Mouse (Mus musculus) liver (tissue): ENCODE measurements at regions not wholly inside any gene's neighbourhood (a gene's known extent, or its start where the extent isn't known, plus 50 kb on each side); places are given as distances from the start of the nearest gene placed in this dataset.

ENCODE experiments used
- DNase-seq: peaks from one replicate; pipeline ENCODE4 v3.0.0-alpha.2; 2020; ENCODE audit warnings: mixed read lengths

DNA sequence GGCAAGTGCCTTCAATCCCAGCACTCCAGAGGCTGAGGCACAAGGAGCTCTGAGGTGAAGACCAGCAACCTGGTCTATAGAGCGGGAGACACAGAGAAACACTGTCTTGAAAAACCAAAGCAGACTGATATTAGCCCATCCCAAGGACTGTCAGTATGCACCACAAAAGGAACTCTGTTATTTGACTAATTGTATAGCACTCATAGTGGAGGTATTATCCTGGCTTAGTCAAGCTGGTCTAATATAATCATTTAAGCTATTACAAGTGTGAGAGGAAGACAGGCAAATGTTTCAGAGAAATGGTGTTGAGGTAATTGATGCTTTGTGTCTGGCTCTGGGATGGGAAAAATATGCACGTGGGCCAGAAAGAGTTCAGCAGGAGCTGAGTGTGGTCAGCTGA lies 121.3 kb upstream of the Vegfc start:
- no peak for DNase-seq

DNA sequence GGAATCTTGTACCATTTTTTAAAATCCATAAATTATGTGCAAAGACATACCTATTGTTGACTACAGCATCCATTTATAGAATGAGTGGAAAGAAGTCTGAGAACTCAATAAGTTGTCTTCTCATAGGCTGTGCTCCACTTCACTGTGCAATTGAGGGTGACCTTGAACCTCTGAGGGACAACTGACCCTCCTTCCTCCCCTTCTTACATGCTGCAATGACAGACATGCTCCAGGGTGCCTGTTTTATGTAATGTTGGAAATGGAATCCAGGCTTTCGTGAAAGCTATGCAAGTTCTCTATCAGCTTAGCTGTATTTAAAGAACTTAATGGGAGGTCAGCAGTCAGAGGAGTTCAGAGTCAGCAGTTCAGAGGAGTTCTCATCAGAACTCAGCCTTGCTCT lies 118.9 kb upstream of the Vegfc start:
- no peak for DNase-seq

GRCm38 (mm10) chr8:53962993-53963392 lies 114.4 kb upstream of the Vegfc start:
- DNase-seq = no peak

DNA sequence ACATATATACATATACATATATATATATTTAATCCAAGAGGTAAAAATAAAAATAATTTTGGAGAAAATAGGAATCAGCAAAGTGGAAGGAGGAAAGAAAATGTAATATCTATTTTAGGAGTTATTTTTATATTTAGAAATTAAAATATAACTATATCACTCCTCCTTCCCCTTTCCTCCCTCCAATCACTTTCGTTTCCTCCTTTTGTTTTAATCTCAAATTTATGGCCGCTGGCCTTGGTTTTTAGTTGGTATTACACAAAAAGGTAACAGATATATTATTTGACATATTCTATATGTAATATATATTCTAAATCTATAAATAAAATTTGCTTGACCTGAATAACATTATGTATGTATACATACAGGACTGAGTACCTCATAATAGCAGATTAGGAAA lies 93.1 kb upstream of the Vegfc start:
- DNase-seq = no peak

DNA sequence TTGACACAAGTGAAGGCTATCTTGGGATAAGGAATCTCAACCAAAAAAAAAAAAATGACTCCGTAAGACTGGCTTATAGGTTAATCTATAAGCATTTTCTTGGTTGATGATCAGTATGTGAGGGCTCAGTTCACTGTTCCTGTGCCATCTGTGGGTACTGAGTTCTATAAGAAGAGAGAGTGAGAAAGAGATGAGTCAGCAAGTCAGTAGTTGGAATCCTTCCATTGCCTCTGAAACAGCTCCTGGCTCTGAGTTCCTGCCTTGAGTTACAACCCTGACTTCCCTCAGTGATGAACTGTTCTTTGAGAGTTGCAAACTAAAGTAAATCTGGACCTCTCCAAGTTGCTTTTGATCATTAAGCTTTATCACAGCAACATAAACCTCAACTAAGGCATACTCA lies 91.7 kb upstream of the Vegfc start:
- no peak for DNase-seq

DNA sequence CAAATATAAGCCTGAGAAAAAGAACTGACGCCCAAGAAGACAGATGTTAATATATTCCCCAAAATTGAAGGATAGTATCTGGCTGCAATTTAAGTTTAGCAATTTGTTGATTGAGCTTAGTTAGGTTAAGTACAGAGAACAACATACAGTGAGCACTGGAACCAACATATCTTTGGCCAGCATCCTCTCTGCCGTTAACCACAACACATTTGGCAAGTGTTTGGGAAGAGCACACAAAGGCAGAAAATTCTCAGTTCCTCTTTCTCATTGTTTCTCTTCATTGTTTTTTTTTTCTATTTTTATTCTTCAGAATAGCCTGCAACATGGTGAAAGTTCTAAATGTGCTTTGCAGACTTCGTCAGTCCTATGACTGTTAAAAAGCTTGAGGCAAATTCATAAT lies 83.2 kb upstream of the Vegfc start:
- DNase-seq = no peak

- DNase-seq = no peak
Observed at GRCm38 (mm10) chr8:53997461-53997860, 79.9 kb upstream of the Vegfc start.

DNA sequence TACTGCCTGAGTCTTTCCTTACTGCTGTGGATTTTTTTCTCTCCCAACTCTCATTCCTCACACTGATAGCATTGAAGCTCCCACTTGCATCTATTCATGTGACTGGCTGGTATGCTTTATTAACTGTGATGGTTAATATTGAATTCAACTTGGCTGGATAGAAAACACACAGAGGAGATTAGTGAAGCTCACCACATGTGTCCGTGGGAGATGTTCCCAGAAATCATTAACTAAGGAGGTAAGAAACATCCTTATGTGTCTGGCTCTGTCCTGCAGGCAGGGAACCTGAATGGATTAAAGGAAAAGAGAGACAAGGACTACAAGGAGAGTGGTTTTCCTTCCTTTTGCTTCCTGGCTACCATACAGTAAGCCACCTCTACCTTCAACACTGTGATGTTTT lies 74.5 kb upstream of the Vegfc start:
- DNase-seq = no peak

DNA sequence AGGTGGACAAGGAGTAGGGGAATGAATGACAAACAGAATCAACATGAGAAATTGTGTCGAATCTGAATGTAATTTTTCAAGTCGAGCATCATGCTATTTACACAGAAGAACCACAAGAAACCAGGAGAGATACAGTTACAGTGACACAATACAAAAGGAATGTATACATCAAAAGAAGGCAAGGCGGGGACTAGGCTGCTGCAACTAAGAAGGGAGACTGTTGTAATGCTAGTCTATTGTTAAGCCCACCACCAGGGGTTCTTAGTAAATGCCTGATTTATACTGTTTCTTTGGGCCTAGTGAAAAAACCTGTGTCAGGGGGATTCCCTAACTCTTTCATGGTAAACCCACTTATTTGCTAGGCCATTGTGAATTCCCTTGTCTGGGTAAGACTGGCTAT lies 63.3 kb upstream of the Vegfc start:
- DNase-seq = no peak

- no peak for DNase-seq
Observed at GRCm38 (mm10) chr8:54018535-54019165, 58.8 kb upstream of the Vegfc start.
